Mouse (Mus musculus) liver, postnatal 0 days (tissue): ENCODE data around the gene Stat5b.

ENCODE experiments used
- CTCF ChIP-seq: sonication (generic); IDR thresholded peaks from 2 replicates; pipeline ENCODE4 v1.5.1; 2016; ENCODE audit warnings: antibody characterized with exemption, low read depth
- EP300 ChIP-seq: IDR thresholded peaks from 2 replicates; pipeline ENCODE4 v1.6.1; 2016; ENCODE audit warnings: antibody characterized with exemption, low read depth, mild to moderate bottlenecking

GRCm38 (mm10) chr11:100844121-100844520 lies 6.4 kb downstream of the Stat5b start:
- TF ChIP-seq CTCF (no peak), EP300 (no peak)
